In genomic region chr2:174342793-174343400, GRCm38 (mm10) we compare ENCODE assay signal across 9 mouse cellular contexts. TPM values are rescaled to one million over a fixed set of nuclear protein-coding genes. Genes with fewer than 3 reads are reported as not detected.
A peak's percentile ranks its signal among the peaks of the same experiment; 100 is the strongest.
DNase-seq lines count a peak whose midpoint lies in the region; ATAC-seq and TF ChIP-seq lines count a peak whose summit lies in the region.
"Had no signal": no experiment of that assay in that cellular context is flagged by ENCODE, and none has a peak within 500 bp of the region (broad histone marks: within the 10 kb centered on the region; RNA-seq: fewer than 3 reads in every experiment).

No protein-coding gene starts in this region.

- no peak overlapping the region for H3K9ac ChIP-seq in heart, embryonic 11.5 days (ENCODE audit: low read depth, low read length)
- H3K9ac ChIP-seq in kidney, postnatal 0 days (ENCODE audit: low read depth, low read length): no peak overlapping the region
- no peak overlapping the region for H3K9ac ChIP-seq in stomach, embryonic 15.5 days

- H3K27ac ChIP-seq in heart, embryonic 11.5 days (ENCODE audit: low read depth, low read length): peak overlapping the region; percentile 80
- peak overlapping the region; percentile 84 for H3K27ac ChIP-seq in kidney, postnatal 0 days
- peak overlapping the region; percentile 49 for H3K27ac ChIP-seq in stomach, embryonic 15.5 days

- intact Hi-C loops in heart, postnatal 14 days (cut with DNase I): loop anchor here (10.0 kb wide), 1 partner anchor 1338 kb away; the partner anchor contains the start of gene Rae1

- no peaks in the 10 kb centered on the region for H3K9me3 ChIP-seq in heart, embryonic 11.5 days (replicated peaks; ENCODE audit: control insufficient read depth, low read length)
- no peaks in the 10 kb centered on the region for H3K9me3 ChIP-seq in megakaryocyte, embryonic 14.5 days
- H3K9me3 ChIP-seq in kidney, postnatal 0 days (replicated peaks; ENCODE audit: low read length): no peaks in the 10 kb centered on the region
- no peaks in the 10 kb centered on the region for H3K9me3 ChIP-seq in stomach, embryonic 15.5 days

- no peak for DNase-seq in heart, postnatal 14 days
- DNase-seq in kidney, postnatal 0 days (ENCODE audit: low spot score): no peak
- no peak for DNase-seq in retina, postnatal 1 day
- no peak for DNase-seq in embryo, embryonic 10 days (ENCODE audit: low spot score)
- DNase-seq: adrenal gland, postnatal 14 days had no signal

- no peak overlapping the region for H3K4me3 ChIP-seq in heart, embryonic 11.5 days (ENCODE audit: low read depth, low read length)
- H3K4me3 ChIP-seq in megakaryocyte, embryonic 14.5 days (replicated peaks): peak overlapping the region; percentile 46
- H3K4me3 ChIP-seq in kidney, postnatal 0 days (replicated peaks; ENCODE audit: low read depth, low read length): no peak overlapping the region
- H3K4me3 ChIP-seq in stomach, embryonic 15.5 days (replicated peaks): no peak overlapping the region

- no peak for ATAC-seq in heart, embryonic 11.5 days (replicated peaks; ENCODE audit: insufficient number of reproducible peaks, low FRiP score, low TSS enrichment)
- ATAC-seq in megakaryocyte, adult 5-6 weeks (ENCODE audit: poor library complexity, severe bottlenecking): no peak
- no peak for ATAC-seq in kidney, postnatal 0 days (replicated peaks; ENCODE audit: low FRiP score, low read depth)
- ATAC-seq in stomach, embryonic 15.5 days (ENCODE audit: insufficient read depth, low FRiP score, low read depth): no peak

- no peaks in the 10 kb centered on the region for H3K27me3 ChIP-seq in heart, embryonic 11.5 days (ENCODE audit: control insufficient read depth, insufficient read depth, low read length)
- H3K27me3 ChIP-seq in megakaryocyte, embryonic 14.5 days (replicated peaks): no peaks in the 10 kb centered on the region
- H3K27me3 ChIP-seq in kidney, postnatal 0 days (ENCODE audit: insufficient read depth, low read length): no peaks in the 10 kb centered on the region
- no peaks in the 10 kb centered on the region for H3K27me3 ChIP-seq in stomach, embryonic 15.5 days (replicated peaks)

- no peak overlapping the region for H3K4me2 ChIP-seq in heart, embryonic 11.5 days
- peak overlapping the region; percentile 6; the same call in 1 of the 2 replicates for H3K4me2 ChIP-seq in kidney, postnatal 0 days (ENCODE audit: low read length)
- peak overlapping the region; percentile 9; the same call in 1 of the 2 replicates for H3K4me2 ChIP-seq in stomach, embryonic 15.5 days

- TF ChIP-seq CTCF in kidney, postnatal 0 days (IDR thresholded peaks at IDR 0.05; ENCODE audit: low read depth): no peak

- WGBS in heart, embryonic 11.5 days (ENCODE audit: insufficient replicate concordance): 58% methylated on average over 8 of the region's 8 CpGs
- 29% methylated on average over 8 of the region's 8 CpGs for WGBS in kidney, postnatal 0 days
- 48% methylated on average over 8 of the region's 8 CpGs for WGBS in stomach, embryonic 15.5 days

- H3K4me1 ChIP-seq in heart, embryonic 11.5 days (ENCODE audit: control insufficient read depth, insufficient read depth, low read length): peaks cover 54% of the 10 kb centered on the region
- peaks cover 80% of the 10 kb centered on the region for H3K4me1 ChIP-seq in megakaryocyte, embryonic 14.5 days
- peaks cover 34% of the 10 kb centered on the region for H3K4me1 ChIP-seq in kidney, postnatal 0 days (replicated peaks; ENCODE audit: insufficient read depth, low read length)
- peaks cover 43% of the 10 kb centered on the region for H3K4me1 ChIP-seq in stomach, embryonic 15.5 days

- H3K36me3 ChIP-seq in heart, embryonic 11.5 days (ENCODE audit: control insufficient read depth, insufficient read depth, low read length): peaks cover 23% of the 10 kb centered on the region
- H3K36me3 ChIP-seq in megakaryocyte, embryonic 14.5 days (replicated peaks; ENCODE audit: low read length): peaks cover 93% of the 10 kb centered on the region
- H3K36me3 ChIP-seq in kidney, postnatal 0 days (ENCODE audit: insufficient read depth, low read length): peaks cover 37% of the 10 kb centered on the region
- H3K36me3 ChIP-seq in stomach, embryonic 15.5 days: peaks cover 35% of the 10 kb centered on the region

RNA-seq across cellular contexts. Expression of gene Gm20721, which starts 3.6 kb away (rescaled TPM):
- polyA plus RNA-seq in heart, embryonic 11.5 days (2014; fragmentation: Nextera tagmentation; extraction: Ambion mirVana): 5.6 and 8.6 TPM in 2 replicates
- 1 to 10 TPM; 1.7 to 1.8 TPM for total RNA-seq in heart, postnatal 14 days (2021)
- 0.57 TPM in 1 of 2 replicates, not detected in the other for polyA plus RNA-seq in megakaryocyte, embryonic 14.5 days (2012; ENCODE audit: insufficient read depth, low replicate concordance)
- total RNA-seq in megakaryocyte, adult 5-6 weeks (2015): 0.21 TPM in 1 of 2 replicates, not detected in the other
- total RNA-seq in megakaryocyte, adult 5-6 weeks (2017): 1.5 and 3.4 TPM in 2 replicates
- 8.6 and 11.1 TPM in 2 replicates for polyA plus RNA-seq in kidney, postnatal 0 days (2015; fragmentation: Nextera tagmentation; extraction: Ambion mirVana)
- polyA plus RNA-seq in stomach, embryonic 15.5 days (2015; fragmentation: Nextera tagmentation; extraction: Ambion mirVana): 37.5 and 62.9 TPM in 2 replicates

RNA-seq across cellular contexts. Expression of gene Gnas, which starts 58.8 kb away (rescaled TPM):
- 1,095 and 1,127 TPM in 2 replicates for polyA plus RNA-seq in heart, embryonic 11.5 days (2014; fragmentation: Nextera tagmentation; extraction: Ambion mirVana)
- total RNA-seq in heart, postnatal 14 days (2021): 1,000 to 10,000 TPM; 1,353 to 1,383 TPM
- polyA plus RNA-seq in megakaryocyte, embryonic 14.5 days (2012; ENCODE audit: insufficient read depth, low replicate concordance): 1,157 and 1,276 TPM in 2 replicates
- 518 and 554 TPM in 2 replicates for total RNA-seq in megakaryocyte, adult 5-6 weeks (2015)
- 238 and 262 TPM in 2 replicates for total RNA-seq in megakaryocyte, adult 5-6 weeks (2017)
- polyA plus RNA-seq in kidney, postnatal 0 days (2015; fragmentation: Nextera tagmentation; extraction: Ambion mirVana): 1,338 and 1,363 TPM in 2 replicates
- polyA plus RNA-seq in stomach, embryonic 15.5 days (2015; fragmentation: Nextera tagmentation; extraction: Ambion mirVana): 1,615 and 1,630 TPM in 2 replicates
